Mouse (Mus musculus) MEL (cell line): Measurements from ENCODE around the gene Hpse2.

ENCODE experiments used
- CTCF ChIP-seq, 3 experiments: IDR thresholded peaks in 2 of 3; conservative IDR thresholded peaks in 1 of 3; 2 replicates each; pipeline ENCODE4 v1.5.1; 2011 to 2012; ENCODE audit warnings: low read length in 3 of 3, low read depth in 2 of 3, mild to moderate bottlenecking in 2 of 3, improper control_type of control experiment in 1 of 3, inconsistent platforms in 1 of 3, mixed read lengths in 1 of 3, moderate library complexity in 1 of 3; ENCODE audit not compliant: control insufficient read depth in 1 of 3, insufficient read depth in 1 of 3, poor library complexity in 1 of 3, severe bottlenecking in 1 of 3
- EP300 ChIP-seq, 2 experiments: IDR thresholded peaks; 2 replicates each; pipeline ENCODE4 v1.6.1; 2011; ENCODE audit warnings: improper control_type of control experiment in 2 of 2, low read length in 2 of 2, low read depth in 1 of 2, mild to moderate bottlenecking in 1 of 2
- POLR2A ChIP-seq, 2 experiments: IDR thresholded peaks; 2 replicates each; pipeline ENCODE4 v1.6.1; 2011 to 2012; ENCODE audit warnings: low read length in 2 of 2, mild to moderate bottlenecking in 2 of 2, control low read depth in 1 of 2, improper control_type of control experiment in 1 of 2, low read depth in 1 of 2, moderate library complexity in 1 of 2; ENCODE audit not compliant: control insufficient read depth in 1 of 2, insufficient read depth in 1 of 2, poor library complexity in 1 of 2
- POLR2AphosphoS2 ChIP-seq: IDR thresholded peaks from 2 replicates; pipeline ENCODE4 v1.6.1; 2011; ENCODE audit warnings: low read length, improper control_type of control experiment
- POLR2AphosphoS5 ChIP-seq: IDR thresholded peaks from 2 replicates; pipeline ENCODE4 v1.6.1; 2012; ENCODE audit warnings: low read depth, borderline replicate concordance, mild to moderate bottlenecking, inconsistent platforms, low read length, moderate library complexity, mixed read lengths
- USF2 ChIP-seq, 2 experiments: IDR thresholded peaks; 2 replicates each; pipeline ENCODE4 v1.6.1; 2011 to 2012; ENCODE audit warnings: improper control_type of control experiment in 2 of 2, low read length in 2 of 2, borderline replicate concordance in 1 of 2, inconsistent platforms in 1 of 2, low read depth in 1 of 2, mild to moderate bottlenecking in 1 of 2; ENCODE audit not compliant: insufficient read depth in 1 of 2

DNA sequence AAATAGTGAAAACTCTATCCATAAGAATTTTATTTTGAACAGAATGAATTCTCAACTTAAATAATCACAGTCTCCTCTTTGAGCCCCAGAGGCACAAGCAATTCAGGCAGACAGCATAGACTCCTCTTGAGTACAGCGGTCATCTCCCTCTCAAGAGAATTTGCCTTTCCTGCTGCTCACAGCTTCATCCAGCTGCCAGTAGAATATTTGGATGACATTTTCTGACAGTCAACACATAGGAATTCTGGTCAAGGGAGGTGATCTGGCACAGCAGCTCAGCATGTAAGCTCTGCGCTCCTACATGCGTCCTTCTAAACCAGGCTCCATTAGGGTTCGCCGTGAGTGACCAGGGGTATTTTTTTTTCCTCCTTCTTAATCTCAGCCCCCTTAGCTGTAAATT, 232.6 kb downstream of the Hpse2 start:
- no peak for TF ChIP-seq CTCF (IDR thresholded peaks at IDR 0.05 in 2 of 3, conservative IDR thresholded peaks at IDR 0.05 in 1 of 3; ENCODE audit: control insufficient read depth in 1 of 3, insufficient read depth in 1 of 3, low read depth in 2 of 3, low read length in 3 of 3, poor library complexity in 1 of 3, severe bottlenecking in 1 of 3)
- no peak for TF ChIP-seq EP300 (IDR thresholded peaks at IDR 0.05; ENCODE audit: low read depth in 1 of 2, low read length in 2 of 2)
- no peak for TF ChIP-seq POLR2AphosphoS5
- no peak for TF ChIP-seq POLR2AphosphoS2
- TF ChIP-seq POLR2A (IDR thresholded peaks at IDR 0.05; ENCODE audit: control insufficient read depth in 1 of 2, insufficient read depth in 1 of 2, low read depth in 1 of 2, low read length in 2 of 2, poor library complexity in 1 of 2): no peak
- no peak for TF ChIP-seq USF2 (IDR thresholded peaks at IDR 0.05; ENCODE audit: borderline replicate concordance in 1 of 2, insufficient read depth in 1 of 2, low read depth in 1 of 2, low read length in 2 of 2)
